Mouse (Mus musculus) thymus, adult 2 months (tissue): ENCODE measurements around the gene Mrps31. TPM values are rescaled to one million over a fixed set of nuclear protein-coding genes. Genes with fewer than 3 reads are reported as not detected.

Experiments used
- DNase-seq: peaks from one replicate; pipeline ENCODE4 v3.0.0; 2021
- H3K27ac ChIP-seq: fragments of 200-500 bp; 2 replicates; pipeline ENCODE4 v1.5.1; 2012; ENCODE audit warnings: low read length, control low read depth; ENCODE audit not compliant: control insufficient read depth, insufficient read depth
- H3K27me3 ChIP-seq: fragments of 200-500 bp; 2 replicates; pipeline ENCODE4 v1.6.1; 2012; ENCODE audit warnings: mild to moderate bottlenecking, low read length, moderate library complexity, mixed read lengths; ENCODE audit not compliant: control insufficient read depth, insufficient read depth
- H3K36me3 ChIP-seq: fragments of 200-500 bp; 2 replicates; pipeline ENCODE4 v1.6.1; 2012; ENCODE audit warnings: mild to moderate bottlenecking, low read length, moderate library complexity; ENCODE audit not compliant: control insufficient read depth, insufficient read depth
- H3K4me1 ChIP-seq: fragments of 200-500 bp; replicated peaks from 2 replicates; pipeline ENCODE4 v1.6.1; 2012; ENCODE audit warnings: low read length; ENCODE audit not compliant: control insufficient read depth, insufficient read depth
- H3K4me3 ChIP-seq: fragments of 200-500 bp; 2 replicates; pipeline ENCODE4 v1.5.1; 2012; ENCODE audit warnings: mild to moderate bottlenecking, low read length, control low read depth, moderate library complexity; ENCODE audit not compliant: control insufficient read depth, insufficient read depth
- CTCF ChIP-seq: fragments of 200-500 bp; IDR thresholded peaks from 2 replicates; pipeline ENCODE4 v1.5.1; 2012; ENCODE audit warnings: mild to moderate bottlenecking, control low read depth, low read length, moderate library complexity, borderline replicate concordance; ENCODE audit not compliant: control insufficient read depth, poor library complexity, insufficient read depth; ENCODE audit errors: extremely low read depth
- POLR2A ChIP-seq: fragments of 200-500 bp; IDR thresholded peaks from 2 replicates; pipeline ENCODE4 v1.6.1; 2012; ENCODE audit warnings: mild to moderate bottlenecking, low read length, control low read depth, moderate library complexity; ENCODE audit not compliant: control insufficient read depth, poor library complexity, insufficient read depth; ENCODE audit errors: extremely low read depth
- WGBS: fragments of 180-500 bp; shearing (Covaris S2); methylation state at CpG from one replicate; pipeline ENCODE4 v1.1.7; 2018; 5-methylcytosine and 5-hydroxymethylcytosine counted together
- polyA plus RNA-seq: library from polyadenylated mRNA; depleted of rRNA; stranded (reverse); fragments of >200 nt; gene quantifications from 2 replicates; pipeline ENCODE4 v1.2.3, GENCODE M21; 2012

Mrps31 gene
- polyA plus RNA-seq, 1 experiment: 5.0 TPM

GRCm38 (mm10) chr8:22390766-22391463 is 20.2 kb upstream of the Mrps31 start:
- no peak for DNase-seq
- TF ChIP-seq CTCF (no peak), POLR2A (no peak)
- Histone ChIP-seq H3K27ac (no peak overlapping the region), H3K4me1 (no peaks in the 10 kb centered on the region), H3K4me3 (no peak overlapping the region), H3K36me3 (no peaks in the 10 kb centered on the region), H3K27me3 (no peaks in the 10 kb centered on the region)
- WGBS: 71% methylated on average over 8 of the region's 8 CpGs

GRCm38 (mm10) chr8:22394471-22394870 is 16.7 kb upstream of the Mrps31 start:
- Histone ChIP-seq H3K36me3 (no peaks in the 10 kb centered on the region), H3K4me1 (peaks cover 6% of the 10 kb centered on the region; the same call in 1 of the 2 replicates), H3K27me3 (no peaks in the 10 kb centered on the region), H3K4me3 (no peak overlapping the region), H3K27ac (no peak overlapping the region)
- TF ChIP-seq CTCF: no peak
- TF ChIP-seq POLR2A: no peak
- DNase-seq: no peak
- whole genome bisulfite sequencing: 95% methylated on average over 4 of the region's 4 CpGs

DNA sequence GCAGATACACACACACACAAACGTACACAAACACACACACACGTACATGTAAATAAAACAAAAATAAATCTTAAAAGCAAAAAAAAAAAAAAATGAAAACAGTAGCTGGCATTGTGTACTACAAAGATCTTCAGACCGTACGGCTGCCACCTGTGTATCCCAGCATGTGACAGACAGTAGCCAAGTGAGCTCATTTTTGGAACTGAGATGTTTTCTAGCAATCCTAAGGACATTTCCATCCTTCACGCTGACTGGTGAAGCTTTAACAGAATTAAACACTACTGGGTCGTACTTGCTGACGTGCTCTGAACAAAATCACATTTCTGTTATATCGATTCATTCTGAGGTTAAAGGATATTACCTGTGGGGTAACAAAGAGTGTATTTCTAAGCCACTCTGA is 15.9 kb upstream of the Mrps31 start:
- no peak overlapping the region for H3K4me3 ChIP-seq

DNA sequence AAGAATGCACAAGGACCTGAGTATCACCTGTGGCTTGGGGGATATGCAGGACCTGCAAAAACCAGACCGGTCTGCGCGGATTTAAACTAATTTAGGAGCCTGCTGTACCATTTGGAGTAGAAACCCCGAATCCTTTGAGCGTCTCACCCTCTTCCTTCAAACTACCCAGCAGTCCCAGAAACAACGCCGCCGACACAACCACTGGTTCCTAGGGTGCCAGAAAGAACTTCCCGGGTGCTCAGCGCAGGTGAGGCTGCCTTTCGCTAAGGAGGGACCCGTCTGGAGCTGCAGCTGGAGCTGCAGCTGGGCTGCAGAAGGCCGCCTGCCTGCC is 13.4 kb upstream of the Mrps31 start:
- DNase-seq: no peak
- Histone ChIP-seq H3K27ac (no peak overlapping the region), H3K4me1 (peaks cover 6% of the 10 kb centered on the region; the same call in 1 of the 2 replicates), H3K27me3 (no peaks in the 10 kb centered on the region), H3K36me3 (no peaks in the 10 kb centered on the region), H3K4me3 (peak overlapping the region; percentile 80)
- no peak for TF ChIP-seq CTCF
- TF ChIP-seq POLR2A: no peak
- 1% methylated on average over 13 of the region's 13 CpGs for WGBS

More for the DNA sequence above, 15.9 kb upstream of the Mrps31 start:
- Histone ChIP-seq H3K36me3 (no peaks in the 10 kb centered on the region), H3K27me3 (no peaks in the 10 kb centered on the region), H3K27ac (no peak overlapping the region), H3K4me1 (peaks cover 6% of the 10 kb centered on the region; the same call in 1 of the 2 replicates)
- DNase-seq: no peak
- TF ChIP-seq POLR2A (no peak), CTCF (no peak)
- WGBS: 97% methylated on average over 8 of the region's 8 CpGs

DNA sequence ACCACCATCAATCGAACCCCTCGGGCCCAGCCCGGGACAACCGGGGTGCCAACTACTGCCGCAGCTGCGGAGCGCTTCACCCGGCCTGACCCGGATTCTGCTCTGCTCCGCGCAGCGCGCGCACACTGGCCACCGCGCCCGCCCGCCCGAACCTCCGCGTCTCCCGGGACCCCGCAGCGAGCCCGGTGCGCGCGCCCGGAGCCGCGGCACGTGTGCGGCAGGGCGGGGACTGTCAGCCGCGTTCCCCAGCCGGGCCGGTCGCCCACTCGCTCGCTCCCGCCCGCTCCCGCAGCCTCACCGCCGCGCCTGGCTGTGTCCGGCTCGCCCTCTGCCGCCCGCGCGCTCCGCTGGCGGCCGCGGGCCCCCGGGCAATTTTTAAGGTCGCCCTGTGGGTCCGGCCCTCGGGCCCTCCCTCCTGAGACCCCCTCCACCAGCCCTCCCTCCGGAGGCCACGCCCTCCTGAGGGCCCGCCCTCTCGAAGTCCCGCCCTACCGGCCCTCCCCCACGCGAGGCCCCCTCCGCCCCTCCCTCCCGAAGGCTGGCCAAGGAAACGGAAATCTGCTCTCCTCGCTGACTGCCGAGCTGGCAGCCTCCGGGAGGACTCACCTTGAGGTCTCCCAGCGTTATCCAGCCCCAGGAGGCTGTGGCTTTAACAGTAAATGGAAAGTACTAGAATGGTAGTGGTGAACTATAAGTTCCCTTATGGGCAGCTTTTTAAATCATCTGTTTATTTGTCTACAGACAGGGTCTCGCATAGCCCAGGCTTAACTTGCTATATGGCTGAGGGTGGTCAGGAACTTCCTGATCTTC is 12.8 kb upstream of the Mrps31 start, which contains the start of gene Slc25a15:
Gene Slc25a15 (minus strand): TSS at position 456 of the 810 bp plus-strand sequence.
- WGBS: under 1% methylated on average over 76 of the region's 77 CpGs

GRCm38 (mm10) chr8:22399285-22399880 is 11.8 kb upstream of the Mrps31 start:
- no peaks in the 10 kb centered on the region for H3K27me3 ChIP-seq
- peaks cover 6% of the 10 kb centered on the region; the same call in 1 of the 2 replicates for H3K4me1 ChIP-seq
- no peak overlapping the region for H3K27ac ChIP-seq
- H3K36me3 ChIP-seq: no peaks in the 10 kb centered on the region
- TF ChIP-seq CTCF (no peak), POLR2A (no peak)
- H3K4me3 ChIP-seq: no peak overlapping the region
- 90% methylated on average over 8 of the region's 8 CpGs for WGBS
- no peak for DNase-seq

More for the DNA sequence above, 12.8 kb upstream of the Mrps31 start, which contains the start of gene Slc25a15:
- TF ChIP-seq POLR2A (peak; percentile 97), CTCF (peak; percentile 58; the same call in 1 of the 2 replicates)
- H3K36me3 ChIP-seq: no peaks in the 10 kb centered on the region
- 0 out of 2 replicates have a peak within 1 kb of the TSS, but pooled peaks have one; percentile 6 for H3K27ac ChIP-seq
- DNase-seq: peak; percentile 92
- H3K27me3 ChIP-seq: no peaks in the 10 kb centered on the region
- peak within 1 kb of the TSS; percentile 80 for H3K4me3 ChIP-seq
- H3K4me1 ChIP-seq: peaks cover 6% of the 10 kb centered on the region; the same call in 1 of the 2 replicates
